Mouse (Mus musculus) C2C12 (cell line): ENCODE measurements at regions not wholly inside any gene's neighbourhood (a gene's known extent, or its start where the extent isn't known, plus 50 kb on each side); places are given as distances from the start of the nearest gene placed in this dataset.

ENCODE experiments used
- H3K27me3 ChIP-seq: one replicate; pipeline ENCODE4 v1.6.1; 2011; ENCODE audit not compliant: control insufficient read depth, insufficient read depth, insufficient read length
- H3K36me3 ChIP-seq: one replicate; pipeline ENCODE4 v1.6.1; 2011; ENCODE audit not compliant: control insufficient read depth, insufficient read depth
- H3K4me3 ChIP-seq: one replicate; pipeline ENCODE4 v1.5.1; 2011; ENCODE audit warnings: mild to moderate bottlenecking, control low read depth; ENCODE audit not compliant: poor library complexity, insufficient read depth, severe bottlenecking
- H3K79me2 ChIP-seq: one replicate; pipeline ENCODE4 v1.6.1; 2011; ENCODE audit not compliant: control insufficient read depth, insufficient read depth
- H3K79me3 ChIP-seq: one replicate; pipeline ENCODE4 v1.6.1; 2011; ENCODE audit warnings: low read depth, control low read depth
- H3ac ChIP-seq: one replicate; pipeline ENCODE3; 2011; ENCODE audit warnings: low read depth; ENCODE audit not compliant: control insufficient read depth, insufficient read length
- CEBPB ChIP-seq: IDR thresholded peaks from one replicate; pipeline ENCODE4 v1.6.1; 2011; ENCODE audit warnings: low read depth, mild to moderate bottlenecking, control low read depth, moderate library complexity
- CTCF ChIP-seq: IDR thresholded peaks from one replicate; pipeline ENCODE4 v1.5.1; 2011; ENCODE audit not compliant: control insufficient read depth, insufficient read depth, insufficient read length
- FOSL1 ChIP-seq: IDR thresholded peaks from one replicate; pipeline ENCODE4 v1.8.0; 2011; ENCODE audit warnings: mild to moderate bottlenecking, low read length; ENCODE audit not compliant: poor library complexity, insufficient read depth, severe bottlenecking
- MAX ChIP-seq: IDR thresholded peaks from one replicate; pipeline ENCODE4 v1.6.1; 2011; ENCODE audit warnings: mild to moderate bottlenecking, control low read depth
- MYOD1 ChIP-seq: IDR thresholded peaks from one replicate; pipeline ENCODE4 v1.6.1; 2011; ENCODE audit warnings: low read depth; ENCODE audit not compliant: control insufficient read depth, insufficient read length
- MYOG ChIP-seq: IDR thresholded peaks from one replicate; pipeline ENCODE4 v1.6.1; 2011; ENCODE audit not compliant: control insufficient read depth, insufficient read length; ENCODE audit errors: extremely low read depth
- USF1 ChIP-seq: IDR thresholded peaks from one replicate; pipeline ENCODE4 v1.6.1; 2011; ENCODE audit warnings: low read depth, mild to moderate bottlenecking, control low read depth, moderate library complexity

DNA sequence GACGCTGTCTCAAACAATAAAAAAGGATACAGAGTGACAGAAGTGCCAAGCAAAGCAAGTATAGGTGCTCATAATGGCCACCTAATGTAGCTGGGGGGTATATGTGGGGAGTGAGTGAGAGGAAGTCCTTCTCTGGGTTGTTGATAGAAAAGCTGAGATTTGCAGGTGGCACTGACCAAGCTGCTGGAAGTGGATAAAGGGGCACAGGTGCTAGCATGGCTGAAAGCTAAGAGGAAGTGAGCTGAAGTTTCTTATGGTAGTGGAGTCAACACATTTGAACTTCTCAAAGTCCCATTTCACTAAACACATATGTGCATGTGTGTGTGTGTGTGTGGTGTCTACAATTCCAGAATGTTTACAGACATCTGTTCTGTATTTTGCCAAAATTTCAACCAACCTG lies 94.0 kb downstream of the Tmsb4x start:
- Histone ChIP-seq H3K79me3 (no peaks in the 10 kb centered on the region), H3K36me3 (no peaks in the 10 kb centered on the region), H3K79me2 (no peaks in the 10 kb centered on the region), H3ac (no peak overlapping the region), H3K4me3 (no peak overlapping the region), H3K27me3 (no peaks in the 10 kb centered on the region)
- TF ChIP-seq MYOD1 = no peak

GRCm38 (mm10) chrX:167111059-167111871 lies 97.8 kb downstream of the Tmsb4x start:
- Histone ChIP-seq H3K79me3 (no peaks in the 10 kb centered on the region), H3K27me3 (no peaks in the 10 kb centered on the region)

GRCm38 (mm10) chrX:167108356-167108755 lies 100.8 kb downstream of the Tmsb4x start:
- no peaks in the 10 kb centered on the region for H3K36me3 ChIP-seq
- H3K27me3 ChIP-seq = no peaks in the 10 kb centered on the region
- no peaks in the 10 kb centered on the region for H3K79me3 ChIP-seq
- no peaks in the 10 kb centered on the region for H3K79me2 ChIP-seq
- no peak overlapping the region for H3ac ChIP-seq
- TF ChIP-seq MAX (no peak), MYOD1 (no peak), CTCF (no peak), FOSL1 (no peak)
- H3K4me3 ChIP-seq = no peak overlapping the region

More at GRCm38 (mm10) chrX:167111059-167111871, 97.8 kb downstream of the Tmsb4x start:
- Histone ChIP-seq H3K79me2 (no peaks in the 10 kb centered on the region), H3ac (no peak overlapping the region), H3K36me3 (no peaks in the 10 kb centered on the region), H3K4me3 (no peak overlapping the region)
- no peak for TF ChIP-seq CEBPB
- TF ChIP-seq USF1 = no peak
- no peak for TF ChIP-seq CTCF

DNA sequence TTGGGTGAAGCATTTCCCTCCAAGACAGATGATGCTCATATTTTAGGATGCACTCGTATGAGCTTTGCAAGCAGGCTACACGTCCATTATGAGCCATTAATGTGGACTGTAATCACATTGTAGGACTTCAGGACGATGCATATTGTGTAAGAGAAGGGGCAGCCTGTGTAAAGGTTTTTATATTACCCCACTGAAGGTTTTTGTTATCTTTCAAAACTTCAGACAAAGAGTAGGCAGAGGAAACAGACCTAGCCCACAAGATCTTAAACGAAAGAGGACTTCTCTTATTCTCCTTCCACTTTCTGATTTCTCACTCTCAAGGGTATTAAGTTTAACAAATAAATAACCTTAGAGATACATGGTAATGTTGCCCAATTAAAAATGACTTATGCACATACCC lies 101.6 kb downstream of the Tmsb4x start:
- Histone ChIP-seq H3K27me3 (no peaks in the 10 kb centered on the region), H3K36me3 (no peaks in the 10 kb centered on the region), H3K4me3 (no peak overlapping the region), H3K79me3 (no peaks in the 10 kb centered on the region), H3K79me2 (no peaks in the 10 kb centered on the region), H3ac (no peak overlapping the region)
- TF ChIP-seq MYOG = no peak
- no peak for TF ChIP-seq MYOD1
- TF ChIP-seq CEBPB = no peak
- no peak for TF ChIP-seq CTCF
- no peak for TF ChIP-seq USF1
- TF ChIP-seq FOSL1 = no peak

DNA sequence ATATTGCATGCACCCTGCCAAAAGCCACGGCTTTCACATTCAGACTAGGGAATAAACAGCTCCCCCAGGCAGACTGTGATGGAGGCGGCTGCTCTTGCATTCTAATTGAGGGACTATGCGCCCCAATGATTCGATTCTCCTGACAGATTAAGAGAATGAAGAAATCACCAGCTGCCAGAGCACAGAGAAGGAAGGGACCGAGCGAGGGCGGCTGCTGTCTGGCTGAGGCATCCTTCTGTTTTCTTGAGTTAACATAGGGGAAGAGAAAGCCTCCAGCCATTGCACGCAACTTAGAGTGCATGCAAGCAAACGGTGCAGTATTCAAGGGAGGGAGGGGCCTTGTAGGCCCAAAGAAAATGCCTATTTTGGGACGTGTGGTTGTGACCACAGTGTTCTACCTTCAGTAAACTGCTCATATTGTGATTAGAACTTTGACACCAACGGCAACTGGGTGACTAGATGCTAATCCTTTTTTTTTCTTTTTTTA lies 103.1 kb downstream of the Tmsb4x start:
- Histone ChIP-seq H3K36me3 (no peaks in the 10 kb centered on the region), H3K79me2 (no peaks in the 10 kb centered on the region), H3K79me3 (no peaks in the 10 kb centered on the region), H3K27me3 (no peaks in the 10 kb centered on the region), H3ac (no peak overlapping the region), H3K4me3 (no peak overlapping the region)
- TF ChIP-seq CTCF (no peak), USF1 (no peak), CEBPB (no peak), MYOD1 (no peak), MYOG (no peak), FOSL1 (no peak), MAX (no peak)

DNA sequence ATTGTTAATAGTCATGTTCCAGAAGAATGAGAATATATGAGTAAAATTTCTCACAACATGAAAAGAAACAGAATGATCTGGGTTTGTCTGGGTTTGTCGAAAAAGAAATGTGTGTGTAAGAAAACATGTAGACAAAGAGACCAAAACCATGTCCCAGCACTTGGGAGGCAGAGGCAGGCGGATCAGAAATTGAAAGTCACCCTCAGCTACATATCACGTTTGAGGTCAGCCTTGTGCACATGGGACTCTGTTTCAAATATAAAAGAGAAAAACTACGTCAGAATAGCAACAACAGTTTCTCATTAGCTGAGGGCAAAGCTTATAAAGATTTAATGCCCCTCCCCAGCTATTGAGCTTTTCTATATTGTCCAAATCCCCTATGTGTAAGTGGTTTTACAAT lies 103.8 kb downstream of the Tmsb4x start:
- no peaks in the 10 kb centered on the region for H3K36me3 ChIP-seq
- H3K79me2 ChIP-seq = no peaks in the 10 kb centered on the region
- no peaks in the 10 kb centered on the region for H3K27me3 ChIP-seq
- no peak overlapping the region for H3ac ChIP-seq
- no peak for TF ChIP-seq CEBPB
- no peak for TF ChIP-seq MAX
- no peak for TF ChIP-seq MYOG
- TF ChIP-seq CTCF = no peak
- TF ChIP-seq FOSL1 = no peak
- no peak for TF ChIP-seq USF1
- no peak for TF ChIP-seq MYOD1
- no peaks in the 10 kb centered on the region for H3K79me3 ChIP-seq
- no peak overlapping the region for H3K4me3 ChIP-seq

DNA sequence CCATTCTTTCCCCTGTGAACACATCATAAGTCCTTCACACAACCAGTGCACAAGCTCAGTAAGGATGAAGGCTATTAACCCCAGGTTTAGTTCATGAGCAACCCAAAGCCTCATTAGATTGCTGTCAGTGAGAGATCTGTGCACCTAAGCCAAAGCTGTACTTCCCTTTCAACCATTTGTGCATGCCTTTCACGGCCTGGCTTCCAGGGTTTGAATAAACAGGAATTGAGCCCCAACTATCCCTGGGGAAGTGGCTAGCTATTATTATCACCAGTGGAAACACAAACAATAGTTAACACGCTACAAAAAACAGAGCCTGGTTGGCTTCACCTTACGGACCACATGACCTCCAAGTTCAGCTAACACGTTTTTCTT lies 104.9 kb downstream of the Tmsb4x start:
- H3K79me3 ChIP-seq = no peaks in the 10 kb centered on the region
- no peaks in the 10 kb centered on the region for H3K79me2 ChIP-seq
- TF ChIP-seq MYOG (no peak), FOSL1 (no peak), CTCF (no peak), MYOD1 (no peak), CEBPB (no peak), MAX (no peak), USF1 (no peak)
- H3K27me3 ChIP-seq = no peaks in the 10 kb centered on the region
- no peak overlapping the region for H3ac ChIP-seq
- no peak overlapping the region for H3K4me3 ChIP-seq
- no peaks in the 10 kb centered on the region for H3K36me3 ChIP-seq
